Mouse (Mus musculus): ENCODE data around the gene Atp13a2. TPM values are rescaled to one million over a fixed set of nuclear protein-coding genes. Genes with fewer than 3 reads are reported as not detected.

Atp13a2 gene
- total and polyA plus RNA-seq, 3 experiments, result 29.0 to 65.4 TPM; not detected in 1

- H3K9ac ChIP-seq (ENCODE audit: control insufficient read depth, low read depth, low read length, poor library complexity, severe bottlenecking), result no peak overlapping the region
- no peak overlapping the region for H3K4me3 ChIP-seq (ENCODE audit: control insufficient read depth in 1 of 2, insufficient read depth in 1 of 2, low read depth in 2 of 2, low read length in 2 of 2)
- no peaks in the 10 kb centered on the region for H3K36me3 ChIP-seq (ENCODE audit: control insufficient read depth in 1 of 2, insufficient read depth in 2 of 2, low read length in 2 of 2)
Measured at GRCm38 (mm10) chr4:141024992-141025391, 38.3 kb downstream of the Atp13a2 start.

GRCm38 (mm10) chr4:141030541-141031206, 44.0 kb downstream of the Atp13a2 start:
- Histone ChIP-seq H3K4me1 (ENCODE audit: control insufficient read depth in 1 of 2, insufficient read depth in 2 of 2, low read length in 2 of 2) (no peaks in the 10 kb centered on the region), H3K27ac (ENCODE audit: control insufficient read depth, low read depth, low read length) (no peak overlapping the region), H3K9me3 (replicated peaks; ENCODE audit: insufficient read depth, low read length) (no peaks in the 10 kb centered on the region), H3K27me3 (ENCODE audit: control insufficient read depth in 1 of 2, insufficient read depth in 2 of 2, low read length in 2 of 2) (no peaks in the 10 kb centered on the region), H3K79me2 (ENCODE audit: control insufficient read depth, insufficient read depth, low read length, poor library complexity) (no peaks in the 10 kb centered on the region), H3K36me3 (ENCODE audit: control insufficient read depth in 1 of 2, insufficient read depth in 2 of 2, low read length in 2 of 2) (no peaks in the 10 kb centered on the region), H3K4me3 (ENCODE audit: control insufficient read depth in 1 of 2, insufficient read depth in 1 of 2, low read depth in 2 of 2, low read length in 2 of 2) (no peak overlapping the region), H3K9ac (ENCODE audit: control insufficient read depth, low read depth, low read length, poor library complexity, severe bottlenecking) (no peak overlapping the region)
- no peak for DNase-seq (ENCODE audit: low read depth, low spot score)
- no peak for TF ChIP-seq ETS1 (IDR thresholded peaks at IDR 0.05; ENCODE audit: low read depth, low read length)
- TF ChIP-seq ZKSCAN1 (IDR thresholded peaks at IDR 0.05; ENCODE audit: low read depth, low read length), result no peak
- TF ChIP-seq HCFC1 (IDR thresholded peaks at IDR 0.05; ENCODE audit: low read depth, low read length), result no peak
- no peak for TF ChIP-seq E2F4 (IDR thresholded peaks at IDR 0.05; ENCODE audit: borderline replicate concordance, low read depth, low read length)

More at GRCm38 (mm10) chr4:141024992-141025391, 38.3 kb downstream of the Atp13a2 start:
- DNase-seq (ENCODE audit: low read depth, low spot score), result no peak
- Histone ChIP-seq H3K27ac (ENCODE audit: control insufficient read depth, low read depth, low read length) (no peak overlapping the region), H3K9me3 (replicated peaks; ENCODE audit: insufficient read depth, low read length) (no peaks in the 10 kb centered on the region), H3K79me2 (ENCODE audit: control insufficient read depth, insufficient read depth, low read length, poor library complexity) (no peaks in the 10 kb centered on the region), H3K4me1 (ENCODE audit: control insufficient read depth in 1 of 2, insufficient read depth in 2 of 2, low read length in 2 of 2) (no peaks in the 10 kb centered on the region), H3K27me3 (ENCODE audit: control insufficient read depth in 1 of 2, insufficient read depth in 2 of 2, low read length in 2 of 2) (no peaks in the 10 kb centered on the region)
- TF ChIP-seq MAFK (IDR thresholded peaks at IDR 0.05; ENCODE audit: borderline replicate concordance, low read depth, low read length), result no peak
- TF ChIP-seq MYB (IDR thresholded peaks at IDR 0.05; ENCODE audit: low read depth, low read length), result no peak
- TF ChIP-seq UBTF (IDR thresholded peaks at IDR 0.05; ENCODE audit: borderline replicate concordance, insufficient read depth, low read depth, low read length), result no peak
- TF ChIP-seq ETS1 (IDR thresholded peaks at IDR 0.05; ENCODE audit: low read depth, low read length), result no peak
- no peak for TF ChIP-seq POLR2AphosphoS5 (IDR thresholded peaks at IDR 0.05; ENCODE audit: borderline replicate concordance, low read depth, low read length)
- no peak for TF ChIP-seq MAZ (IDR thresholded peaks at IDR 0.05; ENCODE audit: low read depth, low read length)
- TF ChIP-seq HCFC1 (IDR thresholded peaks at IDR 0.05; ENCODE audit: low read depth, low read length), result no peak
- TF ChIP-seq KAT2A (conservative IDR thresholded peaks at IDR 0.05; ENCODE audit: low read depth, low read length), result no peak
- TF ChIP-seq CHD2 (IDR thresholded peaks at IDR 0.05; ENCODE audit: low read length), result no peak
- no peak for TF ChIP-seq JUND (IDR thresholded peaks at IDR 0.05; ENCODE audit: low read depth, low read length)
- no peak for TF ChIP-seq RAD21 (IDR thresholded peaks at IDR 0.05; ENCODE audit: low read depth, low read length)
- TF ChIP-seq GABPA (IDR thresholded peaks at IDR 0.05; ENCODE audit: low read depth, low read length), result no peak
- no peak for TF ChIP-seq ZNF384 (IDR thresholded peaks at IDR 0.05; ENCODE audit: low read depth, low read length)
- no peak for TF ChIP-seq MYC (IDR thresholded peaks at IDR 0.05; ENCODE audit: low read depth, low read length)
- no peak for TF ChIP-seq SMC3 (IDR thresholded peaks at IDR 0.05; ENCODE audit: low read depth, low read length)
- TF ChIP-seq NELFE (IDR thresholded peaks at IDR 0.05; ENCODE audit: low read depth, low read length), result no peak
- no peak for TF ChIP-seq USF1 (IDR thresholded peaks at IDR 0.05; ENCODE audit: low read depth, low read length)
- TF ChIP-seq ZMIZ1 (IDR thresholded peaks at IDR 0.05; ENCODE audit: low read depth, low read length), result no peak
- TF ChIP-seq TCF12 (IDR thresholded peaks at IDR 0.05; ENCODE audit: low read depth, low read length), result no peak
- no peak for TF ChIP-seq ZKSCAN1 (IDR thresholded peaks at IDR 0.05; ENCODE audit: low read depth, low read length)

All from MEL (cell line).